Mouse (Mus musculus) limb, embryonic 13.5 days (tissue): ENCODE measurements around the gene Pfas. TPM values are rescaled to one million over a fixed set of nuclear protein-coding genes. Genes with fewer than 3 reads are reported as not detected.
"Not testable (repeated sequence)": the region's sequence is repeated elsewhere in the genome, so short reads cannot be mapped to it uniquely, and the experiment has no call there.

ENCODE experiments used
- ATAC-seq: fragments of 200-750 bp; cut with Nextera tagmentation; 2 replicates; pipeline ENCODE4 v1.8.0; 2017; ENCODE audit warnings: low read depth, moderate number of reproducible peaks, moderate TSS enrichment; ENCODE audit not compliant: low FRiP score
- H3K27ac ChIP-seq: fragments of 300-500 bp; sonication (generic); 2 replicates; pipeline ENCODE4 v1.5.1; 2015; ENCODE audit warnings: inconsistent platforms, mild to moderate bottlenecking, moderate library complexity
- H3K27me3 ChIP-seq: fragments of 300-500 bp; sonication (generic); 2 replicates; pipeline ENCODE4 v1.6.1; 2015; ENCODE audit warnings: mild to moderate bottlenecking, inconsistent platforms
- H3K36me3 ChIP-seq: fragments of 300-500 bp; sonication (generic); 2 replicates; pipeline ENCODE4 v1.6.1; 2015; ENCODE audit warnings: inconsistent platforms, mild to moderate bottlenecking, moderate library complexity
- H3K4me1 ChIP-seq: fragments of 300-500 bp; sonication (generic); 2 replicates; pipeline ENCODE4 v1.6.1; 2015; ENCODE audit warnings: inconsistent platforms
- H3K4me2 ChIP-seq: fragments of 300-500 bp; sonication (generic); replicated peaks from 2 replicates; pipeline ENCODE4 v1.6.1; 2015; ENCODE audit warnings: inconsistent platforms, mild to moderate bottlenecking, moderate library complexity
- H3K4me3 ChIP-seq: fragments of 300-500 bp; sonication (generic); 2 replicates; pipeline ENCODE4 v1.5.1; 2015; ENCODE audit warnings: moderate library complexity, mild to moderate bottlenecking, inconsistent platforms
- H3K9ac ChIP-seq: fragments of 300-500 bp; sonication (generic); 2 replicates; pipeline ENCODE4 v1.6.1; 2015; ENCODE audit warnings: mild to moderate bottlenecking, inconsistent platforms
- H3K9me3 ChIP-seq: fragments of 300-500 bp; sonication (generic); 2 replicates; pipeline ENCODE4 v1.6.1; 2016; ENCODE audit warnings: inconsistent platforms
- WGBS: fragments of 180-500 bp; shearing (Covaris S2); methylation state at CpG from one replicate; pipeline ENCODE4 v1.1.7; 2015; 5-methylcytosine and 5-hydroxymethylcytosine counted together
- polyA plus RNA-seq: library from polyadenylated mRNA; unstranded; fragments of >200 nt; fragmentation: Nextera tagmentation; extraction: Ambion mirVana; gene quantifications from 2 replicates; pipeline ENCODE4 v1.2.1, GENCODE M21; 2015

Pfas gene
- polyA plus RNA-seq, 1 experiment from 2014 or later = 39.6 TPM

- H3K27me3 ChIP-seq = no peaks in the 10 kb centered on the region
- no peaks in the 10 kb centered on the region for H3K36me3 ChIP-seq
- ATAC-seq = peak; percentile 57; the same call in 1 of the 2 replicates
- peak overlapping the region; percentile 62 for H3K4me3 ChIP-seq
- H3K4me2 ChIP-seq = peak overlapping the region; percentile 84
- 2% methylated on average over 18 of the region's 18 CpGs for WGBS
- peak overlapping the region; percentile 70 for H3K27ac ChIP-seq
- H3K9ac ChIP-seq = peak overlapping the region; percentile 72
- peaks cover 27% of the 10 kb centered on the region for H3K4me1 ChIP-seq
- H3K9me3 ChIP-seq = no peaks in the 10 kb centered on the region
These were observed 3.9 kb upstream of the Pfas start for GRCm38 (mm10) chr11:69012071-69012601.

DNA sequence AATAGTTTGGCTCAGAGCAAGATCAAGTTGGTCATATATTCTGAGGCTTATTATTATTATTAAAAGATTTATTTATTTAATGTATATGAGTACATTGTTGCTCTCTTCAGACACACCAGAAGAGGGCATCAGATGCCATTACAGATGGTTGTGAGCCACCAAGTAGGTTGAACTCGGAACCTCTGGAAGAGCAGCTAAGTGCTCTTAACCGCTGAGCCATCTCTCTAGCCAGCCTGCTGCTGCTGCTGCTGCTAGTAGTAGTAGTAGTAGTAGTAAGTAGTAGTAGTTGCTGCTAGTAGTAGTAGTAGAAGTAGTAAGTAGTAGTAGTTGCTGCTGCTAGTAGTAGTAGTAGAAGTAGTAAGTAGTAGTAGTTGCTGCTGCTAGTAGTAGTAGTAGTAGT, 3.2 kb upstream of the Pfas start:
- WGBS = 66% methylated on average over 2 of the region's 2 CpGs
- H3K9ac ChIP-seq = 0 out of 2 replicates have a peak overlapping the region, but pooled peaks have one; percentile 72
- not testable (repeated sequence) for H3K27me3 ChIP-seq, H3K36me3 ChIP-seq, ATAC-seq, H3K27ac ChIP-seq, H3K9me3 ChIP-seq
- H3K4me2 ChIP-seq = peak overlapping the region; percentile 84
- peak overlapping the region; percentile 62 for H3K4me3 ChIP-seq
- peaks cover 23% of the 10 kb centered on the region for H3K4me1 ChIP-seq

DNA sequence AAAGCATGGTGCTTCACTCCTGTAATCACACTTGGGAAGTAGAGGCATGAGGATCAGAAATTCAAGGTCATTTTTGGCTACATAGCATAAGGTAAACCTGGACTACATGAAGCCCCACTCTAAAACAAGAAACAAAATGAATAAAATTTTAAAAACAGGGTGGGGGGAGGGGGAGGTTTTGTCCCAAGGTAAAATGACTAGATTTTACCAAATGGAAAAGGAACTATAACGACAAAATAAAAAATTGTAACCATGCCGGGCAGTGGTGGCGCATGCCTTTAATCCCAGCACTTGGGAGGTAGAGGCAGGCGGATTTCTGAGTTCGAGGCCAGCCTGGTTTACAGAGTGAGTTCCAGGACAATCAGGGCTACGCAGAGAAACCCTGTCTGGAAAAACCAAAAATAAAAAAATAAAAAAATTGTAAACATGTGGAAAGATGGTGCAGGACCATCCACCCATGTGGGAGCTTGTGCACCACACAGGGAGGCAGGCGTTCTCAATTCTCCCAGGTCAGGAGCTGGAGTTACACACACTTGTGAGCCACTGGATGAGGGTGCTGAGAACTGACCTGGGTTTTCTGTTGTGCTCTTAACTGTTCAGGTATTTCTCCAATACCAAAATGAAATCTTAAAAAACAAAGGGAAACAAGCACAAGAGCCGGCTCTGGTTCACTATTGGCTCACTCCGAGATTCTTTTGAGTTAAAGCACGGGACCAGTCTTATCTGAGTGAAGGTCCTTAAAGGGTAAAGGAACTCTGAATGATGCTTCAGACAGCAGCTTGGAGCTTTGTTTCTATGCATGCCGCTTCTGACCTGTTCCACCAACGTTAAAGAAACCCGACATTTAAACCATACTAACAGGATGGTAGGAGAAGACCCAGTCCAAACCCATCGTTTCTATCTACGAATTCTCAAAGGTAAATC, 2.4 kb upstream of the Pfas start:
- H3K4me3 ChIP-seq = peak overlapping the region; percentile 62; the same call in 1 of the 2 replicates
- no peak for ATAC-seq
- H3K9me3 ChIP-seq = no peaks in the 10 kb centered on the region
- peak overlapping the region; percentile 84; the same call in 1 of the 2 replicates for H3K4me2 ChIP-seq
- peaks cover 22% of the 10 kb centered on the region for H3K4me1 ChIP-seq
- H3K27ac ChIP-seq = no peak overlapping the region
- H3K36me3 ChIP-seq = no peaks in the 10 kb centered on the region
- H3K27me3 ChIP-seq = no peaks in the 10 kb centered on the region
- whole genome bisulfite sequencing = 89% methylated on average over 15 of the region's 15 CpGs
- no peak overlapping the region for H3K9ac ChIP-seq

GRCm38 (mm10) chr11:69009508-69009907, 1.2 kb upstream of the Pfas start:
- 90% methylated on average over 1 of the region's 1 CpGs for WGBS
- no peak for ATAC-seq

DNA sequence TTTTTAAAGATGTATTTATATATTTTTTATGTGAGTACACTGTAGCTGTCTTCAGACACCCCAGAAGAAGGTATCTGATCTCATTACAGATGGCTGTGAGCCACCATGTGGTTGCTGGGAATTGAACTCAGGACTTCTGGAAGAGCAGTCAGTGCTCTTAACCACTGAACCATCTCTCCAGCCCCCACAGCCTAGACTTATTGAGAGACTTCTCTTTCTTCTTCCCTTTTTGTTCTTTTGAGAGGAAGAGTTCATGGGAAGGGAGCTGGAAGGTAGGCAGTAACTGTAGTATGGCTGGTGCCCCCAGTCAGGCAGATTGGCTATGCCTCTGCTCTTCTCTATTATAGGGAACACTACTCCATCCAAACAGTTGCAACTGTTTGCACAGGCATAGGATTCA, 1.7 kb downstream of the Pfas start:
- not testable (repeated sequence) for H3K27me3 ChIP-seq, H3K9ac ChIP-seq, H3K4me2 ChIP-seq, ATAC-seq, H3K9me3 ChIP-seq, H3K4me3 ChIP-seq, H3K27ac ChIP-seq
- peaks cover 17% of the 10 kb centered on the region for H3K4me1 ChIP-seq
- peaks cover 20% of the 10 kb centered on the region for H3K36me3 ChIP-seq

More at GRCm38 (mm10) chr11:69009508-69009907, 1.2 kb upstream of the Pfas start:
- Histone ChIP-seq H3K4me2 (no peak overlapping the region), H3K9me3 (no peaks in the 10 kb centered on the region), H3K9ac (no peak overlapping the region), H3K27ac (no peak overlapping the region), H3K4me1 (peaks cover 18% of the 10 kb centered on the region), H3K27me3 (no peaks in the 10 kb centered on the region), H3K4me3 (no peak overlapping the region), H3K36me3 (no peaks in the 10 kb centered on the region)

DNA sequence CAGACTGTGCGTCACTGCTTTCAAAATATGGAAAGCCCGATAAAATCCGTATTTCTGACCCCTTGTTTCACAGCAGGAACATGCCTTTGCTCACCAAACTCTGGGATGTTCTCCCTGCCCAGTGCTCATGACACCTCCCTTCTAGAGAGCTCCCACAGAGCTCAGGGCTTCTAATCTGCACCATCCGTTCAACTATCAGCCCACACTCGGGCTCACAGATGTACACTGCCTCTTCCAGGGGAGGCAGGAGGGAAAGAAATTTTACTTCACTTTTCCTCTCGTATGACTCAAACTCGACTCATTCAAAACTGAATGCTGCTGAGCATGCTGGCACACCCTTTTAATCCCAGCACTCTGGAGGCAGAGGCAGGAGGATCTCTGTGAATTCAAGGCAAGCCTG, 3.1 kb downstream of the Pfas start:
- ATAC-seq = no peak
- 87% methylated on average over 7 of the region's 7 CpGs for WGBS

GRCm38 (mm10) chr11:69003592-69003991, 4.7 kb downstream of the Pfas start:
- 57% methylated on average over 4 of the region's 4 CpGs for WGBS
- Histone ChIP-seq H3K9me3 (no peaks in the 10 kb centered on the region), H3K9ac (no peak overlapping the region), H3K4me1 (peaks cover 11% of the 10 kb centered on the region), H3K27me3 (no peaks in the 10 kb centered on the region), H3K4me2 (no peak overlapping the region), H3K36me3 (peaks cover 50% of the 10 kb centered on the region), H3K27ac (no peak overlapping the region), H3K4me3 (no peak overlapping the region)
- no peak for ATAC-seq

More for the DNA sequence above, 3.1 kb downstream of the Pfas start:
- H3K36me3 ChIP-seq = peaks cover 34% of the 10 kb centered on the region
- no peaks in the 10 kb centered on the region for H3K9me3 ChIP-seq
- H3K4me2 ChIP-seq = no peak overlapping the region
- no peak overlapping the region for H3K4me3 ChIP-seq
- no peak overlapping the region for H3K27ac ChIP-seq
- H3K4me1 ChIP-seq = peaks cover 11% of the 10 kb centered on the region
- H3K27me3 ChIP-seq = no peaks in the 10 kb centered on the region
- no peak overlapping the region for H3K9ac ChIP-seq

- not testable (repeated sequence) for H3K9me3 ChIP-seq, H3K4me2 ChIP-seq, H3K4me3 ChIP-seq, H3K4me1 ChIP-seq, H3K27me3 ChIP-seq, ATAC-seq, H3K27ac ChIP-seq
- Histone ChIP-seq H3K36me3 (peaks cover 58% of the 10 kb centered on the region), H3K9ac (0 out of 2 replicates have a peak overlapping the region, but pooled peaks have one; percentile 19)
- WGBS = 94% methylated on average over 4 of the region's 4 CpGs
These were observed 5.5 kb downstream of the Pfas start for GRCm38 (mm10) chr11:69002782-69003181.

- Histone ChIP-seq H3K9ac (no peak overlapping the region), H3K36me3 (peaks cover 97% of the 10 kb centered on the region), H3K4me1 (no peaks in the 10 kb centered on the region), H3K27ac (no peak overlapping the region), H3K4me2 (no peak overlapping the region), H3K9me3 (no peaks in the 10 kb centered on the region), H3K4me3 (no peak overlapping the region), H3K27me3 (no peaks in the 10 kb centered on the region)
- 95% methylated on average over 4 of the region's 4 CpGs for WGBS
- ATAC-seq = no peak
These were observed 11.2 kb downstream of the Pfas start for GRCm38 (mm10) chr11:68997080-68997479.

DNA sequence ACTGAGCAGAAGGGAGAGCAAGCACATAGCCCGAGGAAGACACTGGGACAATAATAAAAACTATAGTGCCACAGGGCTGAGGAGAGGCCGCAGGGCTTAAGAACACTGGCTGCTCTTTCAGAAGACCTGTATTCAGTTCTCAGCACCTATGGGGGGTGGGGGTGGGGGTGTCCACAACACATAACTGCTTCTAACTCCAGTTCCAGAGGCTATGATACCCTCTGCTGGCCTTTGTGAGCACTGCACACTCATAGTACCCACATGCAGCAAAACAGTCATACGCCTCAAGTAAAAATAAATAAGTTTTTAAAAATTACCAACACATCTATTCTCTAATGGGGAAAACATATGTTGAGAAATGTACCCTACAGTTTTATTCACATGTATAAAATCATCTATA, 13.9 kb downstream of the Pfas start:
- no peaks in the 10 kb centered on the region for H3K9me3 ChIP-seq
- no peak for ATAC-seq
- H3K4me1 ChIP-seq = no peaks in the 10 kb centered on the region
- H3K4me3 ChIP-seq = no peak overlapping the region
- no peak overlapping the region for H3K4me2 ChIP-seq
- no peak overlapping the region for H3K9ac ChIP-seq
- H3K27ac ChIP-seq = no peak overlapping the region
- 95% methylated on average over 3 of the region's 3 CpGs for WGBS
- H3K27me3 ChIP-seq = no peaks in the 10 kb centered on the region
- peaks cover 97% of the 10 kb centered on the region for H3K36me3 ChIP-seq

DNA sequence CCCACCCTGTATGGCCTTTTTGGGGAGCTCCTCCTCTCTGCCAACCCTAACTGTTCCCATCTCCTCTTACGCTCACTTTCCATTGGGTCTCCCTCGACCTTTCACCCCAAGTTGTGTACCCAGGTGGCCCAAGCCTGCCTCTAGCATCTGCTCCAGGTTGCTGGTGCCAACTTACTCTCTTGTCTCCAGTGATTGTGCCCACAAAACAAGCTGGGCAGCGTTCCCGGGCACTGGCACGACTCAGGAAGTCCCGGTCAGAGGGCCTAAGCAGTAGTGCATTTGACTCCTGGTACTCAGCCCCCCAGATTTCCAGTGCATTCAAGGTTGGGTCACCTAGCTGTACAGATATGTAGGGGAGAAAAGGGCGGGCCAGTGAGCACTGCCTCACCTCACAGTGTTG, 15.1 kb downstream of the Pfas start:
- no peaks in the 10 kb centered on the region for H3K9me3 ChIP-seq
- no peak overlapping the region for H3K4me3 ChIP-seq
- peaks cover 97% of the 10 kb centered on the region for H3K36me3 ChIP-seq
- H3K27me3 ChIP-seq = no peaks in the 10 kb centered on the region
- H3K27ac ChIP-seq = no peak overlapping the region
- no peak overlapping the region for H3K4me2 ChIP-seq
- no peak for ATAC-seq
- WGBS = 94% methylated on average over 7 of the region's 7 CpGs
- no peaks in the 10 kb centered on the region for H3K4me1 ChIP-seq
- H3K9ac ChIP-seq = no peak overlapping the region

DNA sequence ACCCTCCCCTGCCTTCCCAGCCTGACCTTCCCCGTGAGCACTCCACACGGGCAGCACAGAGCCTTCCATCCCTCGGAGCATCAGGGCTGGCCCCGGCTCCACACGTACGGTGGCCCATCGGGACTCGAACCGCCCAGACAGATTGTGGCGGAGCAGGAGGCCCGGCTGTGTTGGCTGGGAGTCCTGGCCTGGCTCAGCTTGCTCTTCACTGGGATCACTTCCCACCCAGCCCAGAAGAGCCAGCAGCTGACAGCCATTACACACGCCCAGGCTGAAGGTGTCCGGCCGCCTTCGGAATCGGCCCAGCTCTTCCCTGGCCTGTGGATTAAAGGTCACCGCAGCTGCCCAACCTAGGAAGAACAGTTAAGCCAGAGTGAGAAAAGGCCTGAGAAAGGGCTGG, 19.9 kb downstream of the Pfas start:
- Histone ChIP-seq H3K36me3 (peaks cover 74% of the 10 kb centered on the region), H3K27me3 (no peaks in the 10 kb centered on the region), H3K4me1 (no peaks in the 10 kb centered on the region), H3K27ac (no peak overlapping the region), H3K9me3 (no peaks in the 10 kb centered on the region), H3K9ac (no peak overlapping the region), H3K4me2 (no peak overlapping the region), H3K4me3 (no peak overlapping the region)
- ATAC-seq = no peak
- 93% methylated on average over 17 of the region's 17 CpGs for WGBS
